Mouse (Mus musculus): Measurements from ENCODE around the gene Dnase2b.
A peak's percentile ranks its signal among the peaks of the same experiment; 100 is the strongest.

Gene Dnase2b

GRCm38 (mm10) chr3:146611821-146612220 is 3.6 kb downstream of the Dnase2b start:
- no peak for DNase-seq

GRCm38 (mm10) chr3:146611261-146611660 is 4.1 kb downstream of the Dnase2b start:
- DNase-seq = no peak

- DNase-seq = peak; percentile 40
Measured at GRCm38 (mm10) chr3:146610322-146610721, 5.1 kb downstream of the Dnase2b start.

GRCm38 (mm10) chr3:146607368-146607767 is 8.0 kb downstream of the Dnase2b start:
- DNase-seq = peak; percentile 23

- no peak for DNase-seq
Measured at GRCm38 (mm10) chr3:146604647-146605046, 10.7 kb downstream of the Dnase2b start.

- DNase-seq = no peak
Measured at GRCm38 (mm10) chr3:146602531-146602930, 12.9 kb downstream of the Dnase2b start.

GRCm38 (mm10) chr3:146601205-146601604 is 14.2 kb downstream of the Dnase2b start:
- no peak for DNase-seq

GRCm38 (mm10) chr3:146599198-146599900 is 16.0 kb downstream of the Dnase2b start:
- peak; percentile 20 for DNase-seq

GRCm38 (mm10) chr3:146598411-146598810 is 17.0 kb downstream of the Dnase2b start:
- no peak for DNase-seq

GRCm38 (mm10) chr3:146596864-146597263 is 18.5 kb downstream of the Dnase2b start:
- no peak for DNase-seq

GRCm38 (mm10) chr3:146596387-146596786 is 19.0 kb downstream of the Dnase2b start:
- DNase-seq = no peak

- no peak for DNase-seq
Measured at GRCm38 (mm10) chr3:146595440-146595839, 20.0 kb downstream of the Dnase2b start.

GRCm38 (mm10) chr3:146591601-146592000 is 23.8 kb downstream of the Dnase2b start:
- no peak for DNase-seq

- no peak for DNase-seq
Measured at GRCm38 (mm10) chr3:146591159-146591558, 24.2 kb downstream of the Dnase2b start.

- DNase-seq = no peak
Measured at GRCm38 (mm10) chr3:146589523-146589922, 25.9 kb downstream of the Dnase2b start.

GRCm38 (mm10) chr3:146586616-146587015 is 28.8 kb downstream of the Dnase2b start:
- no peak for DNase-seq

- DNase-seq = no peak
Measured at GRCm38 (mm10) chr3:146583908-146584307, 31.5 kb downstream of the Dnase2b start.

- no peak for DNase-seq
Measured at GRCm38 (mm10) chr3:146583478-146583877, 31.9 kb downstream of the Dnase2b start.

GRCm38 (mm10) chr3:146580039-146580729 is 35.2 kb downstream of the Dnase2b start:
- no peak for DNase-seq

GRCm38 (mm10) chr3:146577591-146577990 is 37.8 kb downstream of the Dnase2b start:
- no peak for DNase-seq

- no peak for DNase-seq
Measured at GRCm38 (mm10) chr3:146571341-146571740, 44.1 kb downstream of the Dnase2b start.

- DNase-seq = no peak
Measured at GRCm38 (mm10) chr3:146570939-146571338, 44.5 kb downstream of the Dnase2b start.

- DNase-seq = no peak
Measured at GRCm38 (mm10) chr3:146570148-146570782, 45.1 kb downstream of the Dnase2b start, which contains the start of gene Uox. TSS of gene Uox (plus strand) at chr3:146570426.

- no peak for DNase-seq
Measured at GRCm38 (mm10) chr3:146569594-146569993, 45.8 kb downstream of the Dnase2b start.

Data from right cerebral cortex, postnatal 14 days (tissue).